In genomic region chr11:98597363-98597762, GRCm38 (mm10) we compare ENCODE assay signal across 9 mouse cellular contexts. TPM values are rescaled to one million over a fixed set of nuclear protein-coding genes. Genes with fewer than 3 reads are reported as not detected.
A peak's percentile ranks its signal among the peaks of the same experiment; 100 is the strongest.
DNase-seq lines count a peak whose midpoint lies in the region; ATAC-seq and TF ChIP-seq lines count a peak whose summit lies in the region.
"Had no signal": no experiment of that assay in that cellular context is flagged by ENCODE, and none has a peak within 500 bp of the region (broad histone marks: within the 10 kb centered on the region; RNA-seq: fewer than 3 reads in every experiment).

No protein-coding gene starts in this region.

- no peaks in the 10 kb centered on the region for H3K4me1 ChIP-seq in cortical plate, adult 2 months (ENCODE audit: control insufficient read depth, insufficient read depth, low read length)
- peaks cover 21% of the 10 kb centered on the region for H3K4me1 ChIP-seq in testis, adult 2 months (ENCODE audit: control insufficient read depth, insufficient read depth, low read length)

- TF ChIP-seq POLR2A in cortical plate, adult 2 months (IDR thresholded peaks at IDR 0.05; ENCODE audit: extremely low read depth, insufficient read depth, low read length) = no peak
- no peak for TF ChIP-seq POLR2A in testis, adult 2 months (IDR thresholded peaks at IDR 0.05; ENCODE audit: control insufficient read depth, low read depth, low read length)

- TF ChIP-seq CTCF in cortical plate, adult 2 months (IDR thresholded peaks at IDR 0.05; ENCODE audit: extremely low read depth, insufficient read depth, low read length) = peak; percentile 51
- TF ChIP-seq CTCF in testis, adult 2 months (IDR thresholded peaks at IDR 0.05; ENCODE audit: control insufficient read depth, insufficient read depth, insufficient replicate concordance, low read depth, low read length) = peak; percentile 77

- no peak overlapping the region for H3K4me3 ChIP-seq in cortical plate, adult 2 months (ENCODE audit: insufficient read depth, low read length)
- H3K4me3 ChIP-seq in testis, adult 2 months (ENCODE audit: control insufficient read depth, low read depth, low read length) = peak overlapping the region; percentile 2; the same call in 1 of the 2 replicates

- intact Hi-C loops in left cerebral cortex, postnatal 4 days (cut with DNase I) = no loop called here
- intact Hi-C loops in left cerebral cortex, postnatal 36 days (cut with DNase I) = no loop called here

- DNase-seq in left cerebral cortex, postnatal 4 days = peak; percentile 49
- DNase-seq in left cerebral cortex, postnatal 36 days (ENCODE audit: low spot score in 2 of 2) = no peak
- DNase-seq in Muller cell, postnatal 12 days (ENCODE audit: inconsistent ontology term) = peak; percentile 47
- DNase-seq in lung, postnatal 10 days = peak; percentile 81

- ATAC-seq in hematopoietic stem cell, adult 5-6 weeks (replicated peaks in 1 of 2; ENCODE audit: insufficient read depth in 1 of 2, low FRiP score in 2 of 2, low TSS enrichment in 1 of 2, low read depth in 1 of 2, poor library complexity in 2 of 2, severe bottlenecking in 2 of 2) = peak; percentile 68 to 87
- no peak for ATAC-seq in cerebellum, adult (ENCODE audit: insufficient number of reproducible peaks, low FRiP score, low TSS enrichment)

- no peaks in the 10 kb centered on the region for H3K36me3 ChIP-seq in testis, adult 2 months (ENCODE audit: control insufficient read depth, insufficient read depth, low read length)

- no peak overlapping the region for H3K27ac ChIP-seq in cortical plate, adult 2 months (ENCODE audit: insufficient read depth, low read length)
- H3K27ac ChIP-seq in testis, adult 2 months (ENCODE audit: control insufficient read depth, insufficient read depth, low read depth, low read length) = no peak overlapping the region

- H3K27me3 ChIP-seq in testis, adult 2 months (ENCODE audit: control insufficient read depth, insufficient read depth, low read length) = no peaks in the 10 kb centered on the region

RNA-seq across cellular contexts. Expression of gene Lrrc3c, which starts 0.7 kb away (rescaled TPM):
- total RNA-seq in left cerebral cortex, postnatal 4 days (2021) = not detected
- total RNA-seq in left cerebral cortex, postnatal 36 days (2021) = not detected
- not detected in 2 replicates for polyA plus RNA-seq in cortical plate, adult 2 months (2012; rRNA removed)
- total RNA-seq in hematopoietic stem cell, adult 5-6 weeks (2017) = not detected in 2 replicates
- polyA plus RNA-seq in testis, adult 2 months (2012; rRNA removed) = not detected in 2 replicates
- polyA plus RNA-seq: heart, embryonic 14.5 days had no signal

RNA-seq across cellular contexts. Expression of gene Ormdl3, which starts 10.2 kb away (rescaled TPM):
- 10 to 100 TPM; 60.7 to 64.9 TPM for total RNA-seq in left cerebral cortex, postnatal 4 days (2021)
- total RNA-seq in left cerebral cortex, postnatal 36 days (2021) = 10 to 100 TPM; 46.5 to 47.8 TPM
- polyA plus RNA-seq in cortical plate, adult 2 months (2012; rRNA removed) = 55.0 and 56.1 TPM in 2 replicates
- 19.9 and 28.1 TPM in 2 replicates for total RNA-seq in hematopoietic stem cell, adult 5-6 weeks (2017)
- polyA plus RNA-seq in testis, adult 2 months (2012; rRNA removed) = 96.2 and 111 TPM in 2 replicates

RNA-seq across cellular contexts. Expression of gene Gm12355, which starts 28.1 kb away (rescaled TPM):
- total RNA-seq in left cerebral cortex, postnatal 4 days (2021) = 10 to 100 TPM; 24.2 to 26.4 TPM
- total RNA-seq in left cerebral cortex, postnatal 36 days (2021) = 10 to 100 TPM in 1 of 2 experiments, 1 to 10 TPM in 1; 9.4 to 10.6 TPM
- 0.11 and 0.21 TPM in 2 replicates for polyA plus RNA-seq in cortical plate, adult 2 months (2012; rRNA removed)
- 0.69 and 4.6 TPM in 2 replicates for total RNA-seq in hematopoietic stem cell, adult 5-6 weeks (2017)
- polyA plus RNA-seq in testis, adult 2 months (2012; rRNA removed) = 0.11 and 0.16 TPM in 2 replicates

RNA-seq across cellular contexts. Expression of gene Gsdma3, which starts 28.8 kb away (rescaled TPM):
- total RNA-seq in left cerebral cortex, postnatal 4 days (2021) = not detected
- not detected for total RNA-seq in left cerebral cortex, postnatal 36 days (2021)
- polyA plus RNA-seq in cortical plate, adult 2 months (2012; rRNA removed) = not detected in 2 replicates
- total RNA-seq in hematopoietic stem cell, adult 5-6 weeks (2017) = not detected in 2 replicates
- polyA plus RNA-seq in testis, adult 2 months (2012; rRNA removed) = 0.20 TPM in 2 replicates
- polyA plus RNA-seq: heart, embryonic 14.5 days had no signal

RNA-seq across cellular contexts. Expression of gene Zpbp2, which starts 46.5 kb away (rescaled TPM):
- not detected for total RNA-seq in left cerebral cortex, postnatal 4 days (2021)
- under 1 TPM in 1 of 2 experiments, not detected in 1; 0.20 TPM for total RNA-seq in left cerebral cortex, postnatal 36 days (2021)
- polyA plus RNA-seq in cortical plate, adult 2 months (2012; rRNA removed) = 0.23 TPM in 1 of 2 replicates, not detected in the other
- not detected in 2 replicates for total RNA-seq in hematopoietic stem cell, adult 5-6 weeks (2017)
- 274 and 283 TPM in 2 replicates for polyA plus RNA-seq in testis, adult 2 months (2012; rRNA removed)

Comparison
In these comparisons a context has a peak if more than half of its experiments do, and no peak if none do; other contexts are left out.
1. DNase-seq: peak in left cerebral cortex, postnatal 4 days (single experiment), Muller cell, postnatal 12 days (single experiment) and lung, postnatal 10 days (single experiment); none in left cerebral cortex, postnatal 36 days (0 of 2).